ENCODE assay signal across 17 mouse cellular contexts in the genomic region with DNA sequence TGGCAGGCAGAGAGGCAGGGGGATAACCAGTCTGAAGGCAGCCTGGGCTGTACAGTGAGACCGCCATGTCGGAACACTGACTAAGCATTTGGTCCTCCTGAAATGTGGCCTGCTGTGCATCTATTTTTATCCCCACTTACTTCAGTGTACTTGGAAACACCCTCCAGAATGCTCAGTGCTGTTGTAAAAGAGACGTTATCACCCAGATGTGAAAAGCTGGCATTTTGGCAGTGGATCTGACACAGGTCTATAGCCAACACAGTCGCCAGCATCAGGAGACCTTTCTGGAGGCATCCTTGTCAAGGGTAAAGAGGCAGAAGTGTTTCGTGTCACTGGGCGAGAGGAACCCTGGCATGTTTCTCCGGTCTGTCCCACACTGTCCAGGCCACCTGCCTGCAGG.
DNase-seq lines count a peak whose midpoint lies in the region; TF ChIP-seq lines count a peak whose summit lies in the region.
"Had no signal": no experiment of that assay in that cellular context is flagged by ENCODE, and none has a peak within 500 bp of the region (broad histone marks: within the 10 kb centered on the region; RNA-seq: fewer than 3 reads in every experiment).

No protein-coding gene starts in this region.

- no peaks in the 10 kb centered on the region for H3K27me3 ChIP-seq in heart, embryonic 10.5 days (ENCODE audit: insufficient read depth, poor library complexity, severe bottlenecking)
- H3K27me3 ChIP-seq: forebrain, embryonic 13.5 days; heart, embryonic 15.5 days; intestine, embryonic 15.5 days had no signal

- H3K9me3 ChIP-seq in heart, embryonic 10.5 days = no peaks in the 10 kb centered on the region
- H3K9me3 ChIP-seq: embryonic facial prominence, embryonic 10.5 days; forebrain, embryonic 13.5 days; heart, embryonic 15.5 days; intestine, embryonic 15.5 days had no signal

- intact Hi-C loops in heart, postnatal 10 days (cut with DNase I) = no loop called here

- no peaks in the 10 kb centered on the region for H3K36me3 ChIP-seq in heart, embryonic 10.5 days
- H3K36me3 ChIP-seq: embryonic facial prominence, embryonic 10.5 days; heart, embryonic 15.5 days; hindbrain, embryonic 10.5 days; intestine, embryonic 15.5 days had no signal

- 75% methylated on average over 7 of the region's 7 CpGs for WGBS in heart, embryonic 10.5 days

- peak; percentile 88 for DNase-seq in heart, adult 11 months
- DNase-seq in heart, embryonic 10.5 days (ENCODE audit: low spot score) = no peak
- DNase-seq in layer of hippocampus, adult 2 months (ENCODE audit: low spot score in 2 of 2) = no peak
- no peak for DNase-seq in layer of hippocampus, postnatal 10 days (ENCODE audit: low spot score in 2 of 2)
- peak; percentile 22 to 26 for DNase-seq in heart, postnatal 10 days
- no peak for DNase-seq in kidney, postnatal 36 days
- DNase-seq: adrenal gland, postnatal 25 days; cerebellum, postnatal 10 days; forebrain, postnatal 0 days; gastrocnemius, postnatal 14 days; kidney, adult 18-20 months had no signal

- TF ChIP-seq CTCF in layer of hippocampus, adult 2 months (conservative IDR thresholded peaks at IDR 0.05) = no peak

- peaks cover 7% of the 10 kb centered on the region; the same call in 1 of the 2 replicates for H3K4me1 ChIP-seq in heart, embryonic 10.5 days
- H3K4me1 ChIP-seq: forebrain, embryonic 13.5 days; hindbrain, embryonic 10.5 days; intestine, embryonic 15.5 days had no signal

- no peak overlapping the region for H3K4me3 ChIP-seq in heart, embryonic 10.5 days
- no peak overlapping the region for H3K4me3 ChIP-seq in layer of hippocampus, adult 2 months
- H3K4me3 ChIP-seq: embryonic facial prominence, embryonic 10.5 days; forebrain, embryonic 13.5 days; heart, embryonic 15.5 days; hindbrain, embryonic 10.5 days; intestine, embryonic 15.5 days had no signal

- no peak overlapping the region for H3K27ac ChIP-seq in heart, embryonic 10.5 days
- H3K27ac ChIP-seq in layer of hippocampus, adult 2 months = 0 out of 2 replicates have a peak overlapping the region, but pooled peaks have one; percentile 10
- H3K27ac ChIP-seq: embryonic facial prominence, embryonic 10.5 days; forebrain, embryonic 13.5 days; heart, embryonic 15.5 days; hindbrain, embryonic 10.5 days; hindbrain, embryonic 14.5 days; intestine, embryonic 15.5 days had no signal

Comparison
In these comparisons a context has a peak if more than half of its experiments do, and no peak if none do; other contexts are left out.
1. DNase-seq: peak in heart, adult 11 months (single experiment) and heart, postnatal 10 days (2 of 2); none in heart, embryonic 10.5 days (single experiment), layer of hippocampus, adult 2 months (0 of 2), layer of hippocampus, postnatal 10 days (0 of 2) and kidney, postnatal 36 days (0 of 2).